Mouse (Mus musculus) splenic B cell, adult 2 months (primary cell): ENCODE measurements around the gene Ndufa4l2.

ENCODE experiments used
- DNase-seq: peaks from one replicate; pipeline ENCODE4 v3.0.0-alpha.2; 2011; ENCODE audit warnings: low read depth, low spot score
- H3K27me3 ChIP-seq: 2 replicates; pipeline ENCODE4 v1.6.1; 2012; ENCODE audit warnings: mild to moderate bottlenecking, low read length, moderate library complexity, mixed read lengths; ENCODE audit not compliant: control insufficient read depth, poor library complexity, insufficient read depth, severe bottlenecking
- H3K36me3 ChIP-seq: 2 replicates; pipeline ENCODE4 v1.6.1; 2012; ENCODE audit warnings: mild to moderate bottlenecking, low read length, moderate library complexity, mixed read lengths; ENCODE audit not compliant: control insufficient read depth, poor library complexity, insufficient read depth, severe bottlenecking

Ndufa4l2 gene

DNA sequence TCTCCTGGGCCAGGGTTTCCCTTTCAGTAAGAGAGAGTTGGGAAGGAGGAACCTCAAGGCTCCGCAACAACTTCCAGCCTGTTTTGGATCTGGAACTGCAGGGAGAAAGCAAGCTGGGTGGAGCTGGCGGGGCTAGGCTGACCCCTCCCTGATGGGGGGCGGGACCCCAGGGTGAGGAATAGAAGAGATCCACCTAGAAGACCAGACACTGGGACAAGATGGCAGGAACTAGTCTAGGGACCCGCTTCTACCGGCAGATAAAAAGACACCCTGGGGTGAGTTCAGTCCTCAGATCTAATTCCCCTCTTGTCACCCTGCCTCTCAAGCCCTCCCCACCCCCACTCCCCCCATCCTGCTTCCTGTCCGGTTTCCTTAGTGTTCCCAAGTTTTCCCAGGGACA is at the start of gene Ndufa4l2:
Ndufa4l2 (plus strand) TSS at position 204 of the 400 bp plus-strand sequence.
- Histone ChIP-seq H3K36me3 (peaks cover 6% of the 10 kb centered on the region), H3K27me3 (no peaks in the 10 kb centered on the region)
- no peak for DNase-seq

GRCm38 (mm10) chr10:127471281-127471988 is 43.3 kb upstream of the Ndufa4l2 start:
- no peak for DNase-seq
- peaks cover 14% of the 10 kb centered on the region for H3K36me3 ChIP-seq
- H3K27me3 ChIP-seq, result no peaks in the 10 kb centered on the region

DNA sequence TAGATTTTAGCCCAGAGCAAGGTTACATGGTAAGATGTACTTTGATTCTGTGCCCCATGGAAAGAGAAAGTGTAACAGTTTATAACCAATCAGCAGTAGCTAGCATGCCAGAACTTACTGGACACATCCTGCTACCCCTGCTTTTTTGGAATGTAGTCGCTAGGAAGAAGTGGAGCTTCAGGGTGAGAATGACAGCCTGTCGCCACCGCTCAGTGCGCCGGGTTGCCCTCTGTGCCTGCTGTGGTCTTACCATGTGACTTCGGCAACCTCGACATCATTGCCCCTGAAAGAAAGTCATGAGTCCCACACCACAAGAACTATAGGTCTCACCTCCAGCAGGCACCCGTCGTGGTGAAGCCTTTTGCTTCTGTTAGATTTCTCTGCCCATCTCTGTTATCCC is 42.0 kb upstream of the Ndufa4l2 start:
- no peak for DNase-seq
- H3K27me3 ChIP-seq, result no peaks in the 10 kb centered on the region

DNA sequence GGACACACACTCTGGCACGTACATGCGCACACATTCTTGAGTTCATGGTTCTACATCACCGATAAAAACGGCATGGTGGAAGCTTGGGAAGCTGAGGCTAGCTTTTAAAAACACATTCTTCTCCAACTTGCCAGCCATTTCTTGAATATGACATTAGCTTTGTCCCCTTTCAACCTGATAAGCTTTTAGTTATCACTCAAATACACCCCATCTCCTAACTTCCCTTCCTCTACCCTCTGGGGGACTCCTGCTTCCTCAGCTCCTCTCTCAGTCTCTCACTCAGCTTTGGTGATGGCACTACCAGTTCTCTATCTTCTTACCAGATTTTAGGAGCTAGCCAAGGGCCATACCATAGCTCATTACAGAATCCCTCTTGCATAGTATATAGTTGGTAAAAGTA is 39.6 kb upstream of the Ndufa4l2 start:
- Histone ChIP-seq H3K36me3 (peaks cover 9% of the 10 kb centered on the region), H3K27me3 (no peaks in the 10 kb centered on the region)
- no peak for DNase-seq

More for the DNA sequence above, 42.0 kb upstream of the Ndufa4l2 start:
- H3K36me3 ChIP-seq, result peaks cover 12% of the 10 kb centered on the region

DNA sequence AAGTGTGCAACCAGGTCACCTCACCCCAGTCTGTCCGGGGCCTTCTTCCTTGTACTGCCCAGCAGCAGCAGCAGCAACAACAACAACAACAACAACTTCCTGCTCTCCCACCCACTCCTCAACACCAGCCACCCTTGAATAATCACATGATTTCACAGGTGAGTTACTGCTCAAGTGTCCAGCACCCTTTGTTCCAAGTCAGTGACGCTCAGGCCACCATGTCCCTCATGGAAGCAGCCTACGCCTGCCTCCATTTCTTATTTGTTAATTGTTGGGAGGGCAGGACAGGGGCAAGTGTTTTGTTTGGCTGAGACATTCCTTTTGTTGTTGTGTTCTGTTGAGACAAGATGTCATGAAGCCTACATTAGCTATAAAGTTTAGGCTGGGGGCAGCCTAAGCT is 38.2 kb upstream of the Ndufa4l2 start:
- DNase-seq, result no peak
- peaks cover 9% of the 10 kb centered on the region for H3K36me3 ChIP-seq

DNA sequence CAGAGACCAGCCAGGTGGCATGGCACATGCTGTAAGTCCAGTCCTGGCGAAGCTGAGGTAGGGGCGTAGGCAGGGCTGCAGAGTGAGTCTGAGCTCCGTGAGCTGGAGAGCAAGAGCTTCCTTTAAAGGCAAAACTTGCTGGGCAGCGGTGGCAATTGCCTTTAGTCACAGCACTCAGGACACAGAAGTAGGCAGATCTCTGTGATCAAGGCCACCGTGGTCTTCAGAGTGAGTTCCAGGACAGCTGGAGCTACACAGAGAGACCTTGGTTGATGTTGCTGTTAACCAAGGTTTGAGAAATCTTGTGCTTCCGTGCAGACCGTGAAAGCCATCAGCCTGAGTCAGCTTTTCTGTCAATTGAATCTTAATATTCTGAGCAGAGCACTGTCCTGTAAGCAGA is 37.5 kb upstream of the Ndufa4l2 start:
- DNase-seq, result no peak
- no peaks in the 10 kb centered on the region for H3K27me3 ChIP-seq

More for the DNA sequence above, 38.2 kb upstream of the Ndufa4l2 start:
- no peaks in the 10 kb centered on the region for H3K27me3 ChIP-seq

DNA sequence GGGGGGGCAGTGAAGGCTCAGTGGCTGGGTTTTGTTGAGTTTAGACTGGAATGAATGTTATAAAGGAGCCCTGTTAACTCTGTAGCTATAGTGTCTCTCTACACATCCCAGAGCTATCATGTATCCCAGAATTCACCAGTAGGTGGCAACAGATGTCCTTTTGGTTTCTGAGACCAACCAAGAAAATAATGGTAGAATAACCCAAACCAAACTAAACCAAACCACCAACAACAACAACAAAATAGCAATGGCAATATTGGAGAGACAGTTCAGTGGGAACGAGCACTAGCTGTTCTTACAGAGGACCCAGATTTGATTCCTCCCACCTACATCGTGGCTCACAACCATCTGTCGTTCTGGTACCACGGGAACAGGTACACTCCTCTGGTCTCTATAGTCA is 35.6 kb upstream of the Ndufa4l2 start:
- peak; percentile 45 for DNase-seq
- H3K27me3 ChIP-seq, result no peaks in the 10 kb centered on the region
- H3K36me3 ChIP-seq, result peaks cover 10% of the 10 kb centered on the region

More for the DNA sequence above, 37.5 kb upstream of the Ndufa4l2 start:
- peaks cover 9% of the 10 kb centered on the region for H3K36me3 ChIP-seq

DNA sequence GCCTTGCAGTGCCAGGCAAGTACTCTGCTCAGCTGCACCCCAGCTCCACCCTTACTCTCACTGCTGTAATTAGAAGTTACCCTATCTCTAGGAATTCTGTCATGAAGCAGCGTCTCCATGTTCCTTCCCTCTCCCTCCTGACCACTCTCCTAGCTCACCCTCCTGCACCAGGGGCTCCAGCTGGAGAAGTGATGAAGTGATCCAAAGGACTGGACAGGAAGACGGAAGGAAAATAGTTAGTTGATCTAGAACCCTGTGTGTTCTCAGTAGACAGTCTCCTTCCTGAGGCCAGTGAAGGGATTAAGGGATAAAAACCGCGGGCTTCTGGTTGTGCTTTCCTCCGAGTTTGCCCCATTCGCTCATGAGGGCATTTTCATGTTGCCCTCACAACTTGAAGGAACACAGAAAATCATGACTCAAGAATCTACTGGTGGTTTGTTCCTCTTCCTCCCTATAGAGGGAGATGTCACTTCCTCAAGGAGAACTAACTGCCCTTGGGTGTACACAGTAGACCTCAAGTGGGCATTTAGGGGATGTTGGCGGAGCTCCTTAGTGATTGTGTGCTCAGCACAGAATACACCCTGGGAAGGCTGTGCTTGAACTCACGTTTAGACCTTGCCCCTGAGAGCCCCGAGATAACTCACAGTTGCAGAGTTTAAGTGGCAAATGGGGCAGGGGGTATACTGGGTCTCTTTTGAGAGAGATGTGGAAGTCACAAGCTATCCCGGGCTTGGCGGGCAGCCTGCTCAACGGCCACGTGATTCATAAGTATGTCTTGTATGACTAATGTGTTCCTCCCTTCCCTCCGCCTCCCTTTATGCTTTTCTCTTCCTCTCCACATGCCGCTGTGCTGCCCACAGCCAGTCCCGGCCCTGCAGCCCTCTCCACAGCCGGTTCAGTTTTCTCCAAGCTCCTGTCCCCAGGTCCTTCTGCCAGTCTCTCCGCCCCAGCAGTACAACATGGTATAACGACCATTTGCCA is 33.6 kb upstream of the Ndufa4l2 start:
- no peaks in the 10 kb centered on the region for H3K27me3 ChIP-seq
- H3K36me3 ChIP-seq, result peaks cover 7% of the 10 kb centered on the region
- DNase-seq, result no peak

- peaks cover 5% of the 10 kb centered on the region for H3K36me3 ChIP-seq
- no peaks in the 10 kb centered on the region for H3K27me3 ChIP-seq
- no peak for DNase-seq
These were observed 29.5 kb upstream of the Ndufa4l2 start for GRCm38 (mm10) chr10:127485235-127485634.

DNA sequence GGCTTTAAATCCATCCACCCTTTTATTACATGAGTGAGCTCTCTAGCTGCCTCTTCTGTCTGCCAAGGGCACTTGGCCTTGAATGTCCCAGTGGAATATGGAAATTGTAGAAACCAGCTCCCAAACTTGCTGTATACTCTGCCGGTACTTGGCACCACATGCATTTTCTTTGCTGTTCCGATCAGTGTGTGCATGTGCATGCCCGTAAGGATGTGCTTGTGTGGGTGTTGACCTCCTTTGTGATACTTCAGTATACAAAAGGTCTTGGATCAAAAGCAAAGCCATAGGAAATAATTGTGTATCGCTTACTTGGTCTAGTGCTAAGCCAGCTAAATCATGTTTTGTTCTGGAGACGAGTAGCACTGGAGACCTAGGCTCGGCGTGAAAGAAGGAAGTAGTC is 25.9 kb upstream of the Ndufa4l2 start:
- DNase-seq, result no peak
- Histone ChIP-seq H3K27me3 (no peaks in the 10 kb centered on the region), H3K36me3 (peaks cover 7% of the 10 kb centered on the region; the same call in 1 of the 2 replicates)

DNA sequence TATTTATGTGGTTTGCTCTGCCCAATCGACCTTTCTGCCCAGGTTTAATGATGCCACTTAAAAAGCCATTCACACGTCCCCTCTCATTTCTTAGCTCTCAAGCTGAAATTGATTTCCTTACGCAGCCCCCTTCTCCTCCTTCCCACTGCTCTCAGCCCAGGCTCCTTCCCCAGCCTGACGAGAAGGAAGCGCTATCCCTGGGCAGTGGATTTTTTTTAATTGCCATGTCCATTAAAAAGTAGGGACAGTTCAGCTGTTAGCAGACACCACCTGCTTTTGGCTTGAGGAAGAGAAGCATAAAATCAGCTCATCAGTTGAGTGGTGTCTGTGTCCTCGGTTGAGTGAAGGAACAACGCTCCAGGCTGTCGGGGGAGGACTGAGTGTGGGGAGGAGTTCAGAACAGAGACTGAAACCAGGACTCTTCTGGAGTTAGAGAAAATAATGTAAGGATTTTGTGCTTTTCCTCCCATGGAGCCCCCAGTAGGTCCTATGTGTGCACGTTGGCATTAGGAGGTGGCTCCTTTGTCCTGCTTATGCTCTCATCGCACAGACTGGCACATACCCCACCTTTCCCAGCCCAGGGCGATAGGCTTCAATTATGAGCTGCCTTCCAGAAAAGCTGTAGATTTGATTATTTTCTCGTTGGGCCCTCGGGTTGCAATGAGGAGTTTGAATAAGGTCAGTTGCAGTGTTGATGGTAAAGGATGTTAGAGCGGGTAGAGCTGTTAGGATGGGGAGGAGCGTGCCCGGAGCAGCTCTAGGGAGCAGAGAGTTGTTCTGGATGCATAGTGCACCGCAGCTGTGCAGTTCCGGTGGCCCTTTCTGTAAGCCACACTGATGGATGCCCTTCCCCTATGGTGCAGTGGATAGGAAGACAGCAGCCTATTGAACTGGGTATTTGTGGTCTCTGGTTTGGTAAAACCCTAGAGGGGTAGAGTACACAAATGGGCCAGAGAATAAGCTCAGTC is 24.3 kb upstream of the Ndufa4l2 start:
- H3K27me3 ChIP-seq, result no peaks in the 10 kb centered on the region
- H3K36me3 ChIP-seq, result peaks cover 7% of the 10 kb centered on the region; the same call in 1 of the 2 replicates
- no peak for DNase-seq

DNA sequence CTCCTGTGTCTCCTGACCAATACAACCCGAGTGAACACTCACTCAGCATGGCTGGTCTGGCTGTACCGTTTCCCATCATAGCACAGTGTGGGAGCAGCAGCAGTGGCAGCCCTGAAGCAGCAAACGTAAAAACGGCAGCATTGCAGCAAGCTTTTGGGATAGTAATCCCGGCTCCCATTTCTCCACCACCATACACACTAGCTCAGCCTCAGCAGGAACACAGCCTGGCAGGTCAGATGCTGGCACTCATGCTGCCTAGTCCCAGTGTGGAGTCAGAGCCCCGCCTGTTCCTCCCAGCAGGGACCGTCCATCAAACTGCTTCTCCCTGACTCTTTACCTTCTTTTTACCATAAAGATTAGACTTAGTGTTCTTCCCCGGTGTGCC is 23.6 kb upstream of the Ndufa4l2 start:
- DNase-seq, result no peak
- Histone ChIP-seq H3K27me3 (no peaks in the 10 kb centered on the region), H3K36me3 (peaks cover 8% of the 10 kb centered on the region; the same call in 1 of the 2 replicates)

- DNase-seq, result no peak
- Histone ChIP-seq H3K36me3 (peaks cover 8% of the 10 kb centered on the region; the same call in 1 of the 2 replicates), H3K27me3 (no peaks in the 10 kb centered on the region)
These were observed 22.6 kb upstream of the Ndufa4l2 start for GRCm38 (mm10) chr10:127492118-127492517.

DNA sequence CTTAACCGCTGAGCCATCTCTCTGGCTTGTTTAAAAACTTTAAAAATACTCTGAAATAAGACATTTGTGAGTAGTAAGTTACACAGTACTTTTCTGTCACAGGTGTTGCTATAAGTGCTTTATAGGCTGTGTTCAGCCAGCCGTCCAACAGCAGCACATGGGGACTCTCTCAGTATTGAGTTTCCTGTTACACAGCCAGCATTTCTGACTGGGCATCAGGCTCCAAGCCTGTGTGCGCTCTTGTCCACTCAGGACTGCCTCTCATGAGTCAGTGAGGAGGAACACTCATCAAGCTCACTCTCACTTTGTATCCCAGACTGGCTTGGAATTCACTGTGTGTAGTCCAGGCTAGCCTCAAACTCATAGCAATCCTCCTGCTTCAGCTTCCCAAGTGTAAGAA is 18.6 kb upstream of the Ndufa4l2 start:
- peaks cover 6% of the 10 kb centered on the region for H3K36me3 ChIP-seq
- DNase-seq, result no peak
- H3K27me3 ChIP-seq, result no peaks in the 10 kb centered on the region
